Mouse (Mus musculus): ENCODE measurements around the gene Baz2b. TPM values are rescaled to one million over a fixed set of nuclear protein-coding genes. Genes with fewer than 3 reads are reported as not detected.

The Baz2b gene
- polyA plus RNA-seq, 1 experiment from 2014 or later = 56.5 TPM

GRCm38 (mm10) chr2:60196841-60197240, 12.8 kb downstream of the Baz2b start:
- H3K27me3 ChIP-seq (ENCODE audit: control insufficient read depth, insufficient read depth, low read length) = no peaks in the 10 kb centered on the region
- no peaks in the 10 kb centered on the region for H3K9me3 ChIP-seq (replicated peaks; ENCODE audit: control insufficient read depth, low read length)
- no peak overlapping the region for H3K27ac ChIP-seq (replicated peaks; ENCODE audit: low read depth, low read length)
- no peak for DNase-seq (ENCODE audit: low spot score)
- H3K4me1 ChIP-seq (ENCODE audit: control insufficient read depth, insufficient read depth, low read length) = no peaks in the 10 kb centered on the region
- no peak for ATAC-seq (replicated peaks; ENCODE audit: insufficient number of reproducible peaks, low FRiP score, low TSS enrichment, low read depth)
- 33% methylated on average over 1 of the region's 1 CpGs for WGBS
- no peak overlapping the region for H3K4me3 ChIP-seq (ENCODE audit: low read depth, low read length)
- no peak overlapping the region for H3K4me2 ChIP-seq (ENCODE audit: low read depth, low read length)
- H3K36me3 ChIP-seq (replicated peaks; ENCODE audit: control insufficient read depth, insufficient read depth, low read depth, low read length) = no peaks in the 10 kb centered on the region
- no peak overlapping the region for H3K9ac ChIP-seq (replicated peaks; ENCODE audit: low read length)

GRCm38 (mm10) chr2:60181696-60182095, 27.9 kb downstream of the Baz2b start:
- Histone ChIP-seq H3K4me1 (ENCODE audit: control insufficient read depth, insufficient read depth, low read length) (no peaks in the 10 kb centered on the region), H3K36me3 (replicated peaks; ENCODE audit: control insufficient read depth, insufficient read depth, low read depth, low read length) (no peaks in the 10 kb centered on the region), H3K9me3 (replicated peaks; ENCODE audit: control insufficient read depth, low read length) (no peaks in the 10 kb centered on the region), H3K9ac (replicated peaks; ENCODE audit: low read length) (no peak overlapping the region), H3K27me3 (ENCODE audit: control insufficient read depth, insufficient read depth, low read length) (no peaks in the 10 kb centered on the region), H3K4me3 (ENCODE audit: low read depth, low read length) (no peak overlapping the region), H3K27ac (replicated peaks; ENCODE audit: low read depth, low read length) (no peak overlapping the region), H3K4me2 (ENCODE audit: low read depth, low read length) (no peak overlapping the region)
- DNase-seq (ENCODE audit: low spot score) = no peak
- ATAC-seq (replicated peaks; ENCODE audit: insufficient number of reproducible peaks, low FRiP score, low TSS enrichment, low read depth) = no peak
- 57% methylated on average over 2 of the region's 2 CpGs for WGBS

- no peak for ATAC-seq (replicated peaks; ENCODE audit: insufficient number of reproducible peaks, low FRiP score, low TSS enrichment, low read depth)
- Histone ChIP-seq H3K9ac (replicated peaks; ENCODE audit: low read length) (no peak overlapping the region), H3K4me1 (ENCODE audit: control insufficient read depth, insufficient read depth, low read length) (no peaks in the 10 kb centered on the region), H3K9me3 (replicated peaks; ENCODE audit: control insufficient read depth, low read length) (no peaks in the 10 kb centered on the region), H3K27ac (replicated peaks; ENCODE audit: low read depth, low read length) (no peak overlapping the region), H3K27me3 (ENCODE audit: control insufficient read depth, insufficient read depth, low read length) (no peaks in the 10 kb centered on the region), H3K36me3 (replicated peaks; ENCODE audit: control insufficient read depth, insufficient read depth, low read depth, low read length) (no peaks in the 10 kb centered on the region), H3K4me2 (ENCODE audit: low read depth, low read length) (no peak overlapping the region), H3K4me3 (ENCODE audit: low read depth, low read length) (no peak overlapping the region)
- WGBS = 84% methylated on average over 3 of the region's 3 CpGs
- no peak for DNase-seq (ENCODE audit: low spot score)
These were observed 32.1 kb downstream of the Baz2b start for GRCm38 (mm10) chr2:60177490-60177889.

GRCm38 (mm10) chr2:60176087-60176486, 33.6 kb downstream of the Baz2b start:
- Histone ChIP-seq H3K4me2 (ENCODE audit: low read depth, low read length) (no peak overlapping the region), H3K9me3 (replicated peaks; ENCODE audit: control insufficient read depth, low read length) (no peaks in the 10 kb centered on the region), H3K4me1 (ENCODE audit: control insufficient read depth, insufficient read depth, low read length) (no peaks in the 10 kb centered on the region), H3K27ac (replicated peaks; ENCODE audit: low read depth, low read length) (no peak overlapping the region), H3K36me3 (replicated peaks; ENCODE audit: control insufficient read depth, insufficient read depth, low read depth, low read length) (no peaks in the 10 kb centered on the region), H3K9ac (replicated peaks; ENCODE audit: low read length) (no peak overlapping the region), H3K27me3 (ENCODE audit: control insufficient read depth, insufficient read depth, low read length) (no peaks in the 10 kb centered on the region), H3K4me3 (ENCODE audit: low read depth, low read length) (no peak overlapping the region)
- no peak for ATAC-seq (replicated peaks; ENCODE audit: insufficient number of reproducible peaks, low FRiP score, low TSS enrichment, low read depth)
- no peak for DNase-seq (ENCODE audit: low spot score)
- WGBS = 79% methylated on average over 5 of the region's 5 CpGs

GRCm38 (mm10) chr2:60175078-60175477, 34.6 kb downstream of the Baz2b start:
- Histone ChIP-seq H3K27me3 (ENCODE audit: control insufficient read depth, insufficient read depth, low read length) (no peaks in the 10 kb centered on the region), H3K4me3 (ENCODE audit: low read depth, low read length) (no peak overlapping the region), H3K9ac (replicated peaks; ENCODE audit: low read length) (no peak overlapping the region), H3K27ac (replicated peaks; ENCODE audit: low read depth, low read length) (no peak overlapping the region), H3K4me1 (ENCODE audit: control insufficient read depth, insufficient read depth, low read length) (no peaks in the 10 kb centered on the region), H3K36me3 (replicated peaks; ENCODE audit: control insufficient read depth, insufficient read depth, low read depth, low read length) (no peaks in the 10 kb centered on the region), H3K9me3 (replicated peaks; ENCODE audit: control insufficient read depth, low read length) (no peaks in the 10 kb centered on the region), H3K4me2 (ENCODE audit: low read depth, low read length) (no peak overlapping the region)
- DNase-seq (ENCODE audit: low spot score) (no peak), ATAC-seq (replicated peaks; ENCODE audit: insufficient number of reproducible peaks, low FRiP score, low TSS enrichment, low read depth) (no peak)
- 97% methylated on average over 3 of the region's 4 CpGs for WGBS

- 91% methylated on average over 4 of the region's 4 CpGs for WGBS
- no peak for DNase-seq (ENCODE audit: low spot score)
- Histone ChIP-seq H3K4me3 (ENCODE audit: low read depth, low read length) (no peak overlapping the region), H3K9ac (replicated peaks; ENCODE audit: low read length) (no peak overlapping the region), H3K9me3 (replicated peaks; ENCODE audit: control insufficient read depth, low read length) (no peaks in the 10 kb centered on the region), H3K4me2 (ENCODE audit: low read depth, low read length) (no peak overlapping the region), H3K36me3 (replicated peaks; ENCODE audit: control insufficient read depth, insufficient read depth, low read depth, low read length) (no peaks in the 10 kb centered on the region), H3K27me3 (ENCODE audit: control insufficient read depth, insufficient read depth, low read length) (no peaks in the 10 kb centered on the region), H3K27ac (replicated peaks; ENCODE audit: low read depth, low read length) (no peak overlapping the region), H3K4me1 (ENCODE audit: control insufficient read depth, insufficient read depth, low read length) (no peaks in the 10 kb centered on the region)
- ATAC-seq (replicated peaks; ENCODE audit: insufficient number of reproducible peaks, low FRiP score, low TSS enrichment, low read depth) = no peak
These were observed 36.0 kb downstream of the Baz2b start for GRCm38 (mm10) chr2:60173595-60173994.

GRCm38 (mm10) chr2:60173190-60173589, 36.4 kb downstream of the Baz2b start:
- 61% methylated on average over 3 of the region's 3 CpGs for WGBS
- ATAC-seq (replicated peaks; ENCODE audit: insufficient number of reproducible peaks, low FRiP score, low TSS enrichment, low read depth) (no peak), DNase-seq (ENCODE audit: low spot score) (no peak)

GRCm38 (mm10) chr2:60172531-60172914, 37.1 kb downstream of the Baz2b start:
- H3K4me2 ChIP-seq (ENCODE audit: low read depth, low read length) = no peak overlapping the region
- H3K4me1 ChIP-seq (ENCODE audit: control insufficient read depth, insufficient read depth, low read length) = no peaks in the 10 kb centered on the region
- no peaks in the 10 kb centered on the region for H3K36me3 ChIP-seq (replicated peaks; ENCODE audit: control insufficient read depth, insufficient read depth, low read depth, low read length)
- H3K27me3 ChIP-seq (ENCODE audit: control insufficient read depth, insufficient read depth, low read length) = no peaks in the 10 kb centered on the region
- ATAC-seq (replicated peaks; ENCODE audit: insufficient number of reproducible peaks, low FRiP score, low TSS enrichment, low read depth) (no peak), DNase-seq (ENCODE audit: low spot score) (no peak)
- H3K4me3 ChIP-seq (ENCODE audit: low read depth, low read length) = no peak overlapping the region
- 75% methylated on average over 2 of the region's 2 CpGs for WGBS
- H3K9ac ChIP-seq (replicated peaks; ENCODE audit: low read length) = no peak overlapping the region
- H3K9me3 ChIP-seq (replicated peaks; ENCODE audit: control insufficient read depth, low read length) = no peaks in the 10 kb centered on the region
- no peak overlapping the region for H3K27ac ChIP-seq (replicated peaks; ENCODE audit: low read depth, low read length)

More at GRCm38 (mm10) chr2:60173190-60173589, 36.4 kb downstream of the Baz2b start:
- H3K27me3 ChIP-seq (ENCODE audit: control insufficient read depth, insufficient read depth, low read length) = no peaks in the 10 kb centered on the region
- no peak overlapping the region for H3K4me2 ChIP-seq (ENCODE audit: low read depth, low read length)
- no peaks in the 10 kb centered on the region for H3K36me3 ChIP-seq (replicated peaks; ENCODE audit: control insufficient read depth, insufficient read depth, low read depth, low read length)
- no peak overlapping the region for H3K9ac ChIP-seq (replicated peaks; ENCODE audit: low read length)
- H3K27ac ChIP-seq (replicated peaks; ENCODE audit: low read depth, low read length) = no peak overlapping the region
- H3K4me1 ChIP-seq (ENCODE audit: control insufficient read depth, insufficient read depth, low read length) = no peaks in the 10 kb centered on the region
- no peak overlapping the region for H3K4me3 ChIP-seq (ENCODE audit: low read depth, low read length)
- H3K9me3 ChIP-seq (replicated peaks; ENCODE audit: control insufficient read depth, low read length) = no peaks in the 10 kb centered on the region

All from embryonic facial prominence, embryonic 11.5 days (tissue).